Mouse (Mus musculus) G1E-ER4 (cell line): Measurements from ENCODE around the gene Wwox. TPM values are rescaled to one million over a fixed set of nuclear protein-coding genes. Genes with fewer than 3 reads are reported as not detected.

Source experiments
- GATA1 ChIP-seq: IDR thresholded peaks from one replicate; pipeline ENCODE4 v1.8.0; 2012; ENCODE audit warnings: low read length, inconsistent platforms
- polyA plus RNA-seq: library from polyadenylated mRNA; stranded (reverse); fragments of >175 nt; gene quantifications from 2 replicates; pipeline ENCODE4 v1.2.3, GENCODE M21; 2012

Wwox gene
- polyA plus RNA-seq, 1 experiment, result 7.2 TPM

DNA sequence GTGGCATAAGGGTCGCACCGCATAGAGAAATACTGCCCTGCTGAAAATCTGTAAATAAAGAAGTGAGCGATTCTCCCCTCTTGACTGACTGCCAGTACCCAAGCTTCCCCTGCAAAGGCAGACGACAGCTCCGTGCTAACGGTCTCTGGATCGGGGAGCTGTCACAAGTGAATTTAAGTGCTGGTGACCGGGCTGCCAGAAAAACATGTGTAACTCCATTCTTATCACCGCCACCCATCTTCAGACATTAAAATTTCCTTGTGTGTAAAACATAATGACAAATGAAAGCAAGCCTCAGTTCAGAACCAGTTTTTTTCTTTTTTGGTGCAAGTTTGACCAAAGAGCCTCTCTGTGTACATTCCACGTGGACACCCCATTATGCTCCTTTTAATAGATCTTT, 242.7 kb downstream of the Wwox start:
- no peak for TF ChIP-seq GATA1

DNA sequence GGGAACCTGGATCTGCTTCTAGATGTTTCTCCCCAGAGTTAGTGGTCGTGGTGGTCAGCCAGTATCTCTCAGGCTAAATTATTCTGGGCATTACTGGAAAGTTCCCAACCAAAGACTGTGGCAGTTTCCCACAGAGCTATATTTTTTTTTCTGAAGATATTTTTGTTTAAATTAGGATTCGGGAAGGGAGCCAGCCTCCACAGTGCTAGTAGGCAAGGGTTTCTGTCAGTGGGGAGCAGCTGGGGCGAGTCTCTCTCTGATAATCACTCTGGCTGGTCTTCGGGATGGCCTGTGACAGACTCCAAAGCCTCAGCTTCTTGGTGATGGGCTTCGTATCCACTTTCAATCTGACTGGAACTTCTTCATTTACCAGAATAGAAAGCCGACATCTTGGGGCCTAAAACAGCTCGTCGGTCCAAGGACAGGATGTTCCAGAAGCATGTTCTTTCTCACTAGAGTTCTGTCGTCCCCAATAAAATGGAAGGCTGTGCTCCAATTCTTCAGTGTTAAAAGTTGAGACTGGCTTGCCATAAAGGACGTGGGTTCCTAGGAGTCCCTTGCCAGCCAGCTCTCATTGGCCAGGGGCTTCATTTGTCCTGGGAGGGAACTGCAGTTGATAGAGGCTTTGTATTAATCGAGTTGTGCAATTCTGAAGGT, 244.7 kb downstream of the Wwox start:
- TF ChIP-seq GATA1, result no peak

DNA sequence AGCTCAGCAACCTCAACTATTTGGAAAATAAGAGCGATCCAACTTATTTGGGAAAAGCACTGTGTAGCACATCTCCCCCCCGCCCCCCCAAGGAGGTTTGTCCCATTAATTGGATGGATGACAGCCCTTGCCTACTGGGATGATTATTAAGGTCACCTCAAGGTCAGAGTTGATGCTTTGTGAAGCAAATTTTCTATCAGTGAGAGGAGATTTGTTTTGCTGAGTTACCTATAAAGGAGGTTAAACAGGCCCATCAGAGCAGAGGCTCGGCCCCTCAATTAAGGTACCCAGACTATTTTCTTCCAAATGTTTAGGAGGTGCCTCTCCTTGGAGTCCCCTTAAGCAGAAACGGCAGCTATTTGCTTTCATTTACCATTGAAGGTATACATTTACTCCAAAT, 247.0 kb downstream of the Wwox start:
- TF ChIP-seq GATA1, result no peak

DNA sequence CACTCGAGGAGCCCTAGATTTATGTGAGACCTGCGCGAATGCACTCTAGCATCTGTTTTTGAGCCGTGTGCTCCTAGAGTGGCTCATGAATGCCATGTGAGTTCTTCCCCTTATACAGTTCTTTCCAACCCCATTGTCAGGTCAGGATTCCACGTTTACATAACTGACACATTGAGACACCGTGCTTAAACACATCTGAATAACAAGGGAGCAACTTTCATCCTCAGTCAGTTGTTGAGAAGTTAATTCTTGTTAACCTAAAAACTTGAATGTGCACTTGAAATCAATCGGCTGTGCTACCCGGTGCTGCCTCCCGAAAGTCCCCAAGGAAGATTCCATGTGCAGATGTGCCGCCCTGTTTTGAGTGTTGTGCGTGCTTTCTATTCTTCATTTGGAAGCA, 249.3 kb downstream of the Wwox start:
- no peak for TF ChIP-seq GATA1

DNA sequence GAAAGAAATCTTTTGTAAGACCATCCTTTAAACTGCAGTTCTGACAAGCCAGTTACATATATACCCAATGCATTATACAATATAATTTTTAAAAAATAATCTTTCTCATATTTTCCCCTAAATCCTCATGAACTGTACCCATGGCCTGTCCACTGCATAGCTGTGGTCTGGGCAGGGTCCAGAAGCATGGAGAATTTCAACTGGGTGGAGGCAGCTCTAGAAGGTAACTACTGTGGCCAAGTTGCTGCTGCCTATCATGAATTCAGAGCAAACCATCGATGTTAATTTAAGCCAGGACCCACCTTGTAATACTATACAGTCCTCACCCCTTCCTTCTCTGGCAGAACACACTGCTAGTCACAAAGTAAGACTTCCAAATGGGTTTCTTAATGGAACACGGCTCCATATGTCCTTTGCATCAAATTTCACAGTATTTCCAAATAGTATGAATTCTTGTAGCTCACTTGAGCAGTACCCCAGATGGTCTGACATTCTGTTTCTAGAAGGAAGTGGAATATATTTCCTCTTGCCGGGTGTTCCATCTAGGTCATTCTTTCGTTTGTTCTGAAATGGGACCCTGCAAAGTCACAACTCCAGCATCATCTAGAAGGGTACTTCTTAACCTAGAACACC, 255.2 kb downstream of the Wwox start:
- TF ChIP-seq GATA1, result no peak

DNA sequence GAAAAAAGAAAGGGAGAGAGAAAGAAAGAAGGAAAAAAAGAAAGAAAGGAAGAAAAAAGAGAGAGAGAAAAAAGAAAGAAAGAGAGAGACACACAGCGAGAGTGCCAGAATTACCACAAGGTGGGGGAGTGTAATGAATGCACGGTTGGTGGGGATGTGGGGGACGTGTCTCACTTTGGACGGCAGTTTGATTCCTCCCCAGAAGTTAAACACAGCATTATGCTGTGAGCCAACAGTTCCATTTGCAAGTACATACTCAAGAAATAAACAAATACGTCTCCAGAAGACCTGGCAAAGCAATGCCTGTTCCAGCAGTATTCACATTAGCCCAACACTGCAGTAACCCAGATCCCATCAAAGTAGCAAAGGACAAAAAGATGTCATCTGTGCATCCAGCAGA, 264.1 kb downstream of the Wwox start:
- TF ChIP-seq GATA1, result no peak

DNA sequence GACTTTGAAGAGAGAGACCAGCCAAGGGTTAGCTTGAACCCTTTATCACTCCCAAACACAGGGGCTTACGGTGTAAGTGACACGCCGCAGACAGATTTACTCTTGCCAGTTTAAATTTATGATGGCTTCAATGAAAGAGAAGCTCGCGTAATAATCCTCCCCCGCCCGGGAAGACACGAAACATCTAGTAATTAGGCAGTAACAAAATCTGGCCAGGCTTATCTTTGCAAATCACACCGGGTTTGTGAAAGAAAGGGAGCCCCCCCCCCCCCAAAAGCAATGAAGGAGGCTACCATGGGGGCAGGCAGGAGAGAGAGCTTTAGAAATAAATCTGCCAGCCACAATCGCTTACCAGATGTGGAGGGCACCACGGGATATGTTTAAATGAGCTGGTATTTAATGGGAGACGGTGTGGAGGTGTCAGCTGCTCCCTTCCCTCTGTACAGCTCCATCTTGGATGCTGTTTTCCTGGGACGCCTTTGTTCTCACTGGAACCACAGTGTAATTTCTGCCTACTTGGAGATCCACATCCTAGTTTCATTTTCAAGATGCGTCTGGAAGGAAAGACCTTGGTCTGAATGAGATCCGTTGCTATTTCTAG, 268.2 kb downstream of the Wwox start:
- no peak for TF ChIP-seq GATA1

DNA sequence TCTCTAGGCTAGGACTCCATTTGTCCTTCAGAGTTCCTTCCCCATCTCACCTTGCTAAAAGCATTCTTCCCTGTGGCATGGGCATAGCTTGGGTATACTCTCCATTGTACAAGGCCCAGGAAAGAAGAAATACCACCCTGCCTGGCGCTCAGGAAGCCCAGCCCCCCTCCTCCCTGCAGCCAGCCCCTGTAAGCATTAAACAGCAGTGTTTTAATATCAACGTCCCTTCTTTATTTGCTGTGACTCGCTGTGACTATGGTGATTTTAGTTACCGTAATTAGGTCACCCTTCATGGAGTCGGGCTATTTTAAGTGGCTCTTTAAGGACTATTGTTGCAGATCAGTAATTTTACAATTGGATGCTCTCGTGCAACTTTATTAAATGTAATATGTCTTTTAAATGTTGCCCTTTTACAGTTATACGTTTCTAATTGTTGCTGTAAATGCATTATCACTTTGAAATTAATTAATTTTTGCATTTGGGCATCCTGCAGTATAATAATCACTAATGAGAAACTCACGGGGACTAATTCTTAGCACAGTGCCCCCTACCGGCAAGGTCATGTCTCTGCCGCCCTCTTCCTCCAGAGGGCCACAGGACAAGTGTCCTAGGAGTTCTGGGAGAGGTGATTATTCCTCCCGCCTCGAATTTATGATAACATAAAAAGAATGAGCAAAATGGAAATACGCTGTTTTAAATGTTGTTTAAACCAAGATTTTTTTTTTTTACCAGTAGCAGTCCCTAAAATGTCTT, 276.0 kb downstream of the Wwox start:
- no peak for TF ChIP-seq GATA1

DNA sequence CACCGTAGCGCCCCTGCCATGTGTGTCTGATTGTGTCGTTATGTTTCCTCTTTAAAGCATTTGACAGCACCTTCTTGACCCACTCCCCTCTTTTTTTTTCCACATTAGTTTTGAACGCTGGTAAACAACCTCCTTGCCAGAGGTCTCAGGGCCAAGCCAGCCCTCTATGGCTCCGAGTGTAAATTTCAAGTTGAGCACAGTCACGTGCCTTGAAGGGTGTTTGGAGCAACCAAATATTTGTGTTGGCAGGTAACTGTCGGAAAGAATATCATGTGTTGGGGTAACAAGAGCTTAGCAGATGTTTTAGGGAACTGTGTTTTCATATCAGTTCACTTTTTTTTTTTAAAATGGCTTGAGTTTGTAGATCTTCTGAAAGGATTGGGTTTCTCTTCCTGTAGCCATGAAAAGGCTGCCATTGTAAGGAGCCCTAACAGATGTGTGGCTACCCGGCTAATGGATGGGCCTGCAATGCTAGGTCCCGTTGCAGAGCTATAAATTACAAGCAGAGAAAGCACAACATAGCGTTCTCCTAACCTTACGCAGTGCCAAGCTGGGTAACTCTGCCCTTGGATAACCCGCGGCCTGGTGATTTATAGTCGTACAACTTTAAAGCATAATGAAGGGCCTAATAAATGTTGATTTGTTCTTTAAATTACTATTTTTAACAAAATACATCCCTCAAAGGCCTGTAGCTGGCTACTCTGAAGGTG, 277.2 kb downstream of the Wwox start:
- no peak for TF ChIP-seq GATA1

DNA sequence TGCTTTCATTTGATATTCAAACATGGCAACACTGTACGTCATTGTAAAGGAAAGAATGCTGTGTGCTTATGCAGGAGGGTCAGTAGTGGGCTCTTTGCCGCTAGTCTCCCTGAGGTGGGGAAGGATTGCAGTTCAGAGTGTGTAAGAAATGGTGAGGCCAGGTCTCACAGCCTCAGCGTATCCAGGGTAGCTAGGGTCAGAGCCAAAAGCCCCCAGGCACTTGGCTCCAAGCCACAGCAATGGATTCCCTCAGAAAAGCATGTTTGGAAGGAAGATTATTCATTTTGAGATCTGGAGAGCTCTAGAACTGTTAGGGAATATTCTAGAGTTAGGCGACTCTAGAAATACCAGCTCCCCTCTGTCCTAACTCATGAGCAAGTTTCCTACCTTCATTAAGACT, 279.4 kb downstream of the Wwox start:
- TF ChIP-seq GATA1, result no peak

DNA sequence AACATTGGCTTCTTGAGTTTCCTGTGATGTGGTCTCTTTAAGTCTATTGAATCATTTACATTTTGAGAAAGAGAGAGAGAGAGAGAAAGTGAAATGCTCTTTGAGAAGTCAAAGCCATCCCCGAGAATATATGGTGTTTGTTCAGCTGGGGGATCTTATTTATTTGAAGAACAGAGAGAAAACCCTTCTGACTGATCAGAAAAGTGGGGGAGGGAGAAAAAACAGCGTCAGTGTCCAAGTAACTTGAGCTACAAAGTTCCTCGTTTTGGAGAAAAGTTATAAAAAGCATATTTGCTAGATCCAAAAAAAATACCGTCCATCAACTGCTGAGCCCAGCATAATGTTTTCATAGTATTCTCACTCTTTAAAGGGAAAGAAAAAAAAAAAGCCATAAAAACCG, 283.2 kb downstream of the Wwox start:
- no peak for TF ChIP-seq GATA1

DNA sequence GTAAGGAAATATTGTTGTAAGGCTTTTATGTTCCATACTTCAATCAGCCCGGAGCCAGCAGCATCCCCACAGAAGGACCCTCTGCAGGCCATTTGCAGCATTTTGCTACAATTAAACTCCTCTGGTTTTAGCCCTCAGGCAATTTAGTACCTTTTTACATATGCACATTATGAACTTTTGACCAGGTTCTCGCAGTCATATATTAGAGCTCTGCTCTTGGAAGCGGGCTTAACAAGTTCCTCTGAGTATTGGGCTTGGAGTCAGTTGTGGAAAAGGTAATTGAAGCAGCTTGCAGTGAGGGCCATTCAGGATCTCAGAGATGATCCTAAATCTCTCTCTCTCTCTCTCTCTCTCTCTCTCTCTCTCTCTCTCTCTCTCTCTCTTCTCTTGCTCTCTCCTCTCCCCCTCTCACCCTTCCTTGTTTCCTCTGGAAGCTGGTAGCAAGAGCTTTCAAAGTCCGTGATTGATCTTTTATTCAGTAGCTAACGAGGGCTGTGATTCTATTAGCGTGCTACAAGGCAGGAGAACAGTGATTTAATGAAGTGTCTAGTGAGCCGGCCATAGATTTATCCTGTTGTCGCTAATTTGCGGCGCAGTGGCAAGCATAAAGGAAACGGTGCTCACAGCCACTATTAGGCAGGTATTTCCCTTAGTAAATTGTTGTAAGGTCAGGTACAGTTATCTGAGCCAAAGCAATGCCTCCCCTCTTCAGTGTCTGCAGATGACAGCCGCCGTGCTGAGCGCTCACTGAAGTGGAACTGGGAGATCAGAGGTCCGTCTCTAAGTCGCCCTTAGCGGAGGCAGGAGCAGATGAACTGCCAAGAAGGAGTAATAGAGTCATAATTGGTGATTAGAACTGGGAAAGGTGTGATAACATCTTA, 292.0 kb downstream of the Wwox start:
- TF ChIP-seq GATA1, result no peak

DNA sequence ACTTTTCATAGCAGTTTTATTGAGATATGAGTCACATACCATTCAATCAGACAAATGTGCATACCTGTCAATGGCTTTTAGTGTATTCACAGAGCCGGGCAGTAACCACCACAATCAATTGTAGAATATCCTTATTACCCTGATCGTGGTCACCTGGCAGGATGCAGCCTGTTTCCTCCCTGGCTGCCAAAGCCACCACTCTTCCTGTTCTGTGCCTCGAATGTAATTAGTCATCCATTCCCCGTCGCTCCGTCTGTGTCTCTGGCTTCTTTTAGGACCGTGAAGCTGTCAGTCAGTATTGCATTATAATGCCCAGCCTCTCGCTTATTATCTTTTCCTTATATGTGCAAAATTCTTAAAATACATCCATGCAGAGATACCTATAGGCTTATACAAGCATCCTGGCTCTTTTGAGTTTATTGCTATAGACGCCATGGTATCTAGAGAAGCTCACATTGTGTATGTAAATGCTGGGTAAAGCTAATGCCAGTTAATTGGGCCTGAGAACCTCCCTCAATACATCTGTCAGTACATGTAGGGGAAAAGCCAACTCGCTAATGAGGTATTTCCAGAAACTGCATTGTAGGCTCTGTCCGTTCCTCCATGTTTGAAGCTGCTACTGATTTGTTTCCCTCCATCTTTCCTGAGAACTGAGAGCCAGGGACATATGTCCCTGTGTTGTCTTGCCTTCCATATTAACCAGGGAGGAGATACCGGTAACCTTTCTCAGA, 303.9 kb downstream of the Wwox start:
- no peak for TF ChIP-seq GATA1

DNA sequence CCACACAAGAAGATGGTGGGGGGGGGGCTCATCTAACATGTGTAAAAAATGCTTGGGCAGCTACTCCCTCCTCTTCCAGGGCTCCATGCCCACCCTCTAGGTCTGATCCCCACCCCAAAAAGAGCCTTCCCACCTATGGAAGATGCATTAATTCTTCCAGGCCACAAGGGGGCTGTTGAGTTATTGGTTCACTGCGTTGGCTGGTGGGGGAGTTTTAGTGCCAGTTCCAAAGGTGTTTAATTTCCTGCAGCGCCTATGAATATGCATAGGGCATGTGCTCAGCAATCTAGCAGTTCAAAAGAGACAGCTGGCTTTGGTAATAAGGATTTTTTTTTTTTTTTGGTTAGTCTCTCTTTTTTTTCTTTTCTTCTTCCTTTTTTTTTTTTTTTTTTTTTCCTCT, 306.9 kb downstream of the Wwox start:
- TF ChIP-seq GATA1, result no peak
